Mouse (Mus musculus) liver, embryonic 16.5 days (tissue): ENCODE results near the gene Fam20a. TPM values are rescaled to one million over a fixed set of nuclear protein-coding genes. Genes with fewer than 3 reads are reported as not detected.

Experiments used
- ATAC-seq: fragments of 200-750 bp; cut with Nextera tagmentation; 2 replicates; pipeline ENCODE4 v1.8.0; 2017; ENCODE audit warnings: low read depth, mild to moderate bottlenecking, moderate number of reproducible peaks, moderate library complexity
- H3K27ac ChIP-seq: fragments of 300-500 bp; sonication (generic); 2 replicates; pipeline ENCODE4 v1.5.1; 2014; ENCODE audit warnings: mild to moderate bottlenecking, low read length
- H3K27me3 ChIP-seq: fragments of 300-500 bp; sonication (generic); 2 replicates; pipeline ENCODE4 v1.6.1; 2014; ENCODE audit warnings: low read depth, low read length, mixed read lengths; ENCODE audit not compliant: control insufficient read depth, insufficient read depth
- H3K36me3 ChIP-seq: fragments of 300-500 bp; sonication (generic); 2 replicates; pipeline ENCODE4 v1.6.1; 2014; ENCODE audit warnings: mild to moderate bottlenecking; ENCODE audit not compliant: control insufficient read depth, insufficient read depth
- H3K4me1 ChIP-seq: fragments of 300-500 bp; sonication (generic); 2 replicates; pipeline ENCODE4 v1.6.1; 2014; ENCODE audit warnings: low read depth, low read length, mixed read lengths; ENCODE audit not compliant: control insufficient read depth
- H3K4me2 ChIP-seq: fragments of 300-500 bp; sonication (generic); 2 replicates; pipeline ENCODE4 v1.6.1; 2014; ENCODE audit warnings: low read depth, low read length, mixed read lengths
- H3K4me3 ChIP-seq: fragments of 300-500 bp; sonication (generic); 2 replicates; pipeline ENCODE4 v1.5.1; 2014; ENCODE audit warnings: low read depth, mild to moderate bottlenecking, low read length
- H3K9ac ChIP-seq: fragments of 300-500 bp; sonication (generic); 2 replicates; pipeline ENCODE4 v1.6.1; 2014; ENCODE audit warnings: low read depth, low read length
- H3K9me3 ChIP-seq: fragments of 300-500 bp; sonication (generic); replicated peaks from 2 replicates; pipeline ENCODE4 v1.6.1; 2016; ENCODE audit warnings: low read length; ENCODE audit not compliant: control insufficient read depth
- WGBS: fragments of 180-500 bp; shearing (Covaris S2); extraction: QIAGEN DNeasy Blood & Tissue Kit; methylation state at CpG from one replicate; pipeline ENCODE4 v1.1.7; 2014; ENCODE audit not compliant: insufficient replicate concordance; 5-methylcytosine and 5-hydroxymethylcytosine counted together
- polyA plus RNA-seq: library from polyadenylated mRNA; unstranded; fragments of >200 nt; fragmentation: Nextera tagmentation; extraction: Ambion mirVana; gene quantifications from 2 replicates; pipeline ENCODE4 v1.2.1, GENCODE M21; 2015

The Fam20a gene
- polyA plus RNA-seq, 1 experiment from 2014 or later: 10.3 TPM

DNA sequence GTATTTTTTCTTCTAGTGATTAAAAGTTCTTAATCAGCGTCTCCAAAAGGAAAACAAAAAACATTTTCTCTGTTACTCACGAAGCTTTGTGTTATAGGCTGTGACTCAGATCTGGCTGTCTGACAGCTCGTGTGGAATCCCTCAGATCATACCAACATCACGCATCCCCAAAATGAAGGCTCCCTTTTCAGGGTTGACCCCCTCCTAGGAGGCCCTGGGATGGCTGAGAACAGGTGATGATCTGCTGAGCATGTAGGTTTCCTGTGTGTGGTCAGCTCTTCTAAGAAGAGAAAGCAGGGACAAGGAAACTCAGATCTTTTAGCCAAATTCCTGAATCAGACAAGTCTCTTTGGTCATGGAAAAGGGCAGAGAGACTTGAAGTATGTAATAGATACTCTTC lies 23.1 kb upstream of the Fam20a start:
- Histone ChIP-seq H3K4me1 (no peaks in the 10 kb centered on the region), H3K27ac (no peak overlapping the region), H3K9me3 (no peaks in the 10 kb centered on the region), H3K4me2 (no peak overlapping the region), H3K27me3 (no peaks in the 10 kb centered on the region), H3K4me3 (no peak overlapping the region), H3K36me3 (no peaks in the 10 kb centered on the region), H3K9ac (no peak overlapping the region)
- ATAC-seq: no peak
- WGBS: 49% methylated on average over 4 of the region's 4 CpGs

DNA sequence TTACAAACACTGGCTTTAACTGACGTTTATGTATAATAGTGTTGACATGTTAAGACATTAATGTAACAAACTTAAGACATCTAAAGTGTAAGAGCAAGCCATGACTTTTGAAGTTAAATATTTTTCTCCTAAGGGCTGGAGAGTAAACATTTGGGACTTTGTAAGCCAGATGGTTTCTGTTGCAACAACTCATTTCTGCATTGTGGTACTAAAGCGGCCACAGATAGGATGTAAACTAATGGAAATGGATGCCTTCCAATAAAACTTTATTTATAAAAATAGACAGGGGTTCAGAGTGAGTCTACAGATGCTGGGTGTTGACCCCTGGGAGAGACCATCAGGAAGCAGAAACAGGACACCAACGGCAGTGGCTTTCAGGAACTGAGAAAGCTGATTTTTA lies 15.9 kb upstream of the Fam20a start:
- no peak overlapping the region for H3K27ac ChIP-seq
- H3K36me3 ChIP-seq: no peaks in the 10 kb centered on the region
- ATAC-seq: no peak
- no peaks in the 10 kb centered on the region for H3K4me1 ChIP-seq
- no peak overlapping the region for H3K4me3 ChIP-seq
- H3K27me3 ChIP-seq: no peaks in the 10 kb centered on the region
- no peaks in the 10 kb centered on the region for H3K9me3 ChIP-seq
- 43% methylated on average over 3 of the region's 3 CpGs for WGBS
- H3K9ac ChIP-seq: no peak overlapping the region
- no peak overlapping the region for H3K4me2 ChIP-seq

DNA sequence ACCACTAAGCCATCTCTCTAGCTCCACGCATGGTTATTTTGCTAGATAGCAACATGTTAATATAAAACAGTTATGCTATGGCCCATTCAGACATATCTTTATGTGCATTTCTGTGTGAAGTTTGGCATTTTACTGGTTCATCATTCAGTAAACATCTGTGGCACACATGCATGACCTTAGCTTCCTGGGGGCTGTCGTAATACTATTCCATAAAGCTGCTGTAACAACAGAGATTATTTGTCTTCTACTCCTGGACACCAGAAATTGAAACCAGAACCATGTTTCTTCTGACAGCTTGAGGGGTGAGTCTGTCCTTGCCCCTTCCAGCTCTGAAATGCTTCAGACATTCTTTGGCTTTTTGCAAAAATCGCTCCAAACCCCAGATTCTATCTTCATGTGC lies 14.3 kb upstream of the Fam20a start:
- WGBS: 52% methylated on average over 3 of the region's 3 CpGs
- Histone ChIP-seq H3K4me1 (no peaks in the 10 kb centered on the region), H3K4me3 (no peak overlapping the region), H3K36me3 (no peaks in the 10 kb centered on the region), H3K27me3 (no peaks in the 10 kb centered on the region), H3K9me3 (no peaks in the 10 kb centered on the region), H3K27ac (no peak overlapping the region), H3K9ac (no peak overlapping the region), H3K4me2 (no peak overlapping the region)
- no peak for ATAC-seq

DNA sequence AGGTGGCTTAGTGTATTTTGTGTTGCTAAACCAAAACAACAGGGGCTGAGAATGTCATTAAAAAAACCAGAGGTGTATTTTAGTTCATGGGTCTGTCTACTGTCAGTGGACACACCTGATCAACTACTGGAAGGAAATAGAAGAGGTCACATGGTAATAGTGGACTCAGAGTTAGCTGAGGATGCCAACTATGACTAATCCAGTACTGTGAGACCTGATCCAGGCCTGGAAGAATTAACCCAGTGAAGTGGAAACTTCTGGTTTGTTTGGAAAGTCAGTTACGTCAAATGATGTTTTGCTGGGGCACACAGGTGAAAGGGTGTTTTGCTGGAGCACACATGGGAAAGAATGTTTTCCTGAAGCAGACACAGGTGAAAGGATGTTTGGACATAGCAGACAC lies 12.3 kb upstream of the Fam20a start:
- no peaks in the 10 kb centered on the region for H3K36me3 ChIP-seq
- no peaks in the 10 kb centered on the region for H3K27me3 ChIP-seq
- WGBS: 69% methylated on average over 1 of the region's 1 CpGs
- no peak overlapping the region for H3K4me2 ChIP-seq
- no peak overlapping the region for H3K27ac ChIP-seq
- H3K9ac ChIP-seq: no peak overlapping the region
- H3K4me3 ChIP-seq: no peak overlapping the region
- ATAC-seq: no peak
- no peaks in the 10 kb centered on the region for H3K9me3 ChIP-seq
- H3K4me1 ChIP-seq: no peaks in the 10 kb centered on the region

DNA sequence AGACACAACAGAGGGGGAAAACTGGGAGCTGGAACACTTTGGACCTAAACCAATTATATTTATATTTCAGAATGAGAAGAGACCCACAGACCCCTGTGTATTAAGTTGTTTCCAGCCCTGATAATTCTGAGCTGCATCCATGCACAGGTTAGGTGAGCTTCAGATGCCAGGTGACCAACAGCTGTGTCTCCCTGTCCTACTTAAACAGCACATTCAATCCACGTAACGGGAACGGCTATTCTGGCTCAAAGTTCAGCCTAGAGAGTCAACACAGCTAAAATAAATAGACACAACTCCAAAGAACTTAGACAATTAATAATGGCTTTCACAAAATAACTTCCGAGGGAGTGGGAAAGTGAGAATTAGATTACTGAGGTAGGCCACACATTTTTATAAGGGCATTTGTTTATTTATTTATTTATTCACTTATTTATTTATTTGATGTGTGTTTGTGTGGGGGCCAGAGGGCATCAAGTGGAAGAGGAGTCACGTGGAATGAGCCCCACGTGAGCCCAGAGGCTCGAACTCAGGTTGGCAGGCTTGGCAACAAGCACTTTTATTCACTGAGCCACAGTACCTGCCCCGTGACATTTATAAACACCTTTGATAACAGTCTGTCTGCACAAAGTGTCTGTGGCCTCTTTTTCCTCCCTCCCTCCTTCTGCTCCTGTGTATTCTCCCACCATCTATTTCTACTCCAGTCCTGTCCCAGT lies 10.8 kb upstream of the Fam20a start:
- Histone ChIP-seq H3K4me2 (no peak overlapping the region), H3K4me3 (no peak overlapping the region), H3K4me1 (no peaks in the 10 kb centered on the region), H3K9ac (no peak overlapping the region), H3K9me3 (no peaks in the 10 kb centered on the region), H3K36me3 (no peaks in the 10 kb centered on the region), H3K27me3 (no peaks in the 10 kb centered on the region), H3K27ac (peak overlapping the region; percentile 73)
- 49% methylated on average over 8 of the region's 8 CpGs for WGBS
- ATAC-seq: peak; percentile 81

DNA sequence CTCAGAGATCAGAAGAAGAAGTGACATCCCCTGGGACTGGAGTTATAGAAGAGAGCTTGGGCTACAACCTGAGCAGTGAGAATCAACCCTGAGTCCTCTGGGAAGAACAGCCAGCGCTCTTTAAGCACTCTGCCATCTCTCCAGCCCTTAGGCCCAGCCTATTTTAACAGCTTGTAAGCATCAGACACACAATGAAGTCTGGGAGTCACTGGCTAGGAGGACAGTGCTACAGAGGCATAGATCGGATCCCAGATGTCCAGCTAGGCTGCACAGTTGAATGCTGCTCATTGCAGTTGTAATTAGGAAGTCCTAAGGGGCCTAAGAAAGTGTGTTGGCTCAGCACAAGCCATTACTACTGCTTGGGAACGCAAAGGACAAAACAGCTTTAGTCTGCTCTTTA lies 6.3 kb upstream of the Fam20a start:
- H3K4me1 ChIP-seq: no peaks in the 10 kb centered on the region
- H3K4me2 ChIP-seq: no peak overlapping the region
- H3K9me3 ChIP-seq: no peaks in the 10 kb centered on the region
- H3K9ac ChIP-seq: no peak overlapping the region
- H3K36me3 ChIP-seq: no peaks in the 10 kb centered on the region
- no peak overlapping the region for H3K4me3 ChIP-seq
- no peak overlapping the region for H3K27ac ChIP-seq
- WGBS: 56% methylated on average over 3 of the region's 3 CpGs
- H3K27me3 ChIP-seq: no peaks in the 10 kb centered on the region
- no peak for ATAC-seq

DNA sequence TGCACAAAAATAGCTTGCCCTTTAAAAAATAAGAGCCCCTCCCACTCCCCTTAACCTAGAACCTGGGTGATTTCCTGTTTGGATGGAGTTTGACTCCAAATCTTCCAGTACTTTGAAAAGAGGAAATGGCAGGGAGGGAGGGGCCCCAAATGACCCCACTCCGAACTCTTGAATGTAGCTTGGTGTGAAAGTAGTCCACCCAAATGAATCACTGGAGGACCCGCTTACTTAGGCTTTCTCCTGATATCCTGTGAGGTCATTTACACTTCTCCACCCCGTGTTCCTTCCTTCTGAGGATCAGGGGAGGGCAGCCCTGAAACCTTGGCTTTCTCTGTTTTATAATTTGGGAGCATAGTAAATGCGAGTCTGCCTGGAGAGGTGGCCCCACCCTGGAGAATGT lies 632 bp upstream of the Fam20a start:
- Histone ChIP-seq H3K4me3 (peak overlapping the region; percentile 59; the same call in 1 of the 2 replicates), H3K27me3 (peaks cover 25% of the 10 kb centered on the region), H3K4me1 (no peaks in the 10 kb centered on the region; the same call in 1 of the 2 replicates), H3K36me3 (no peaks in the 10 kb centered on the region), H3K9ac (no peak overlapping the region), H3K9me3 (no peaks in the 10 kb centered on the region), H3K4me2 (peak overlapping the region; percentile 52; the same call in 1 of the 2 replicates), H3K27ac (0 out of 2 replicates have a peak overlapping the region, but pooled peaks have one; percentile 7)
- ATAC-seq: no peak
- 16% methylated on average over 4 of the region's 4 CpGs for WGBS

DNA sequence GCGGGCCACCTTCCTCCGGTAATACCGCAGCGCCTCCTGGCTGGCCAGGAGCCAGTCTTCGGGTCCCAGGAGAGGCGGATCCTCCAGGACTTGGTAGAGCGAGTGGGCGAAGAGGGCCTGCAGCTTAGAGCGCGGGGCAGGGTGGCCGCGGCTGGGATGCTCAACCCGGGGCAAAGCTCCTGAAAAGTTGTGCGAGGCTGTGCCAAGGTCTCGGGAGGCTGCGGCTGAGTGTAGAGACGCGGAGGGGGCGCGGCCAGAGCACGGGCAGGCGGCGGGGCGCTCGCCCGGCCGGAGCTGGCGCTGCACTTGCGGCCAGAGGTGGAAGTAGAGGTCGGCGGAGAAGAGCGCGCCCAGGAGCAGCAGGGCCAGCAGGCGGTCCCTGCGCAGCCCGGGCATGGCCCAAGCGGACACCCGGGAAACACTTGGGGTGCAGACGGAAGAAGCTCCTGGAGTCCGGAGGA lies 729 bp downstream of the Fam20a start:
- H3K27me3 ChIP-seq: peaks cover 25% of the 10 kb centered on the region
- WGBS: under 1% methylated on average over 40 of the region's 40 CpGs
- peak overlapping the region; percentile 87 for H3K27ac ChIP-seq
- H3K9ac ChIP-seq: peak overlapping the region; percentile 62
- H3K4me2 ChIP-seq: peak overlapping the region; percentile 52
- peak; percentile 37 for ATAC-seq
- H3K36me3 ChIP-seq: no peaks in the 10 kb centered on the region
- H3K9me3 ChIP-seq: no peaks in the 10 kb centered on the region
- H3K4me1 ChIP-seq: no peaks in the 10 kb centered on the region; the same call in 1 of the 2 replicates
- peak overlapping the region; percentile 59 for H3K4me3 ChIP-seq

DNA sequence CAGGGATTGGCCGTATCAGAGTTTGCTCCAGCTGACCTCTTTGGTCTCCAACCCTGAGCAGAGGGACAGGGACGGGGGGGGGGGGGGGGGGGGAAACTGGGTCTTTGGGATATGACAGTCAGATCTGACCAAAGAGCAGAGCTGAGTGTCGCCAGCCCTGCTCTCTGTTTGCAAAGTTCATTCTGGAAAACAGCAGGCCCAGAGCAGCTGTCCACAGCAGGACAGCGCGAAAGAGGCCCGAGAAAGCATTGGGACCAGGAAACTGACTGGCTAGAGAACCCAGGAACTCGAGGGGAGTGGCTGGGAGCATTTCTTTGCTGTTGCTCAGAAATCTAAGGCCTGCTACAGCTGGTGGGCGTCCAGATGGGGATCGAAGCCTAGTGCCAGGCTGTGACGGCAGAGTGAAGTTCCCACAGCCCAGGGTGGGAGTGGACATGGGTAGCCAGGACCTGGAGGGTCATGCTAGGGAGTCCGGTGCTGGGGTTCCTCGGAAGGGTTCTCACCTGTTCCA lies 1.2 kb downstream of the Fam20a start:
- peak overlapping the region; percentile 87 for H3K27ac ChIP-seq
- H3K4me2 ChIP-seq: peak overlapping the region; percentile 52; the same call in 1 of the 2 replicates
- no peaks in the 10 kb centered on the region for H3K36me3 ChIP-seq
- peak; percentile 82 for ATAC-seq
- no peaks in the 10 kb centered on the region; the same call in 1 of the 2 replicates for H3K4me1 ChIP-seq
- peak overlapping the region; percentile 62 for H3K9ac ChIP-seq
- peaks cover 25% of the 10 kb centered on the region for H3K27me3 ChIP-seq
- peak overlapping the region; percentile 59 for H3K4me3 ChIP-seq
- 29% methylated on average over 12 of the region's 12 CpGs for WGBS
- H3K9me3 ChIP-seq: no peaks in the 10 kb centered on the region
